Mouse (Mus musculus): Measurements from ENCODE around the gene Ccdc149.

- TF ChIP-seq CTCF (IDR thresholded peaks at IDR 0.05; ENCODE audit: extremely low read depth, insufficient read length, insufficient replicate concordance, low read depth, low read length), result no peak
- TF ChIP-seq POLR2A (IDR thresholded peaks at IDR 0.05; ENCODE audit: low read depth, low read length), result no peak
These were observed 108.4 kb downstream of the Ccdc149 start for GRCm38 (mm10) chr5:52362776-52363467.

Data from small intestine, adult 2 months (tissue).